Mouse (Mus musculus): Measurements from ENCODE around the gene Cyp4b1. TPM values are rescaled to one million over a fixed set of nuclear protein-coding genes. Genes with fewer than 3 reads are reported as not detected.
"Not testable (repeated sequence)": the region's sequence is repeated elsewhere in the genome, so short reads cannot be mapped to it uniquely, and the experiment has no call there.

The Cyp4b1 gene
- 0.11 and 0.27 TPM in 2 replicates for polyA plus RNA-seq (2012; rRNA removed)

DNA sequence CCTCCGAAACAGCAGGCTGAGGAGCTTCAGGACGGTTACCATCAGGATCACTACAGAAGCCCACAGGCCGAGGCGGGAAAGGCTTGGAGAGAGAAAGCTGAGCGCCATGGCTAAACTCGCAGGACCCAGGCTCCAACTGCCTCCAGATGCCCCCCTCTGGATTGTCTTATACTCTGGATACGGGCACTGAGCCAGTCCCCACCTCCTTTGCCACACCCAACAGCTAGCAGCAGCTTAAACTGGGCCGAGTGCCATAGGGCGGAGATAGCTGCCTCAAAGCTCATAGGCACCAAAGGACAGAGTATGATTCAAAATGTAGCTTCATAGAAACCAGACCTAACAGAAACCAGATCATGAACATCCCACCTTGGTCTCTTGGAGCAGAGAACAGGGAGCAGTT, at the start of gene Cyp4b1:
Cyp4b1 (minus strand) TSS at position 144 of the 400 bp plus-strand sequence.
- H3K4me3 ChIP-seq (replicated peaks; ENCODE audit: insufficient read depth, low read depth, low read length) = no peak within 1 kb of the TSS
- TF ChIP-seq POLR2A (IDR thresholded peaks at IDR 0.05; ENCODE audit: borderline replicate concordance, insufficient read depth, low read length) (no peak), CTCF (IDR thresholded peaks at IDR 0.05; ENCODE audit: borderline replicate concordance, insufficient read depth, low read depth, low read length) (no peak)
- WGBS = 45% methylated on average over 9 of the region's 9 CpGs
- no peaks in the 10 kb centered on the region; the same call in 1 of the 2 replicates for H3K27me3 ChIP-seq (ENCODE audit: control insufficient read depth, insufficient read depth, low read length)
- no peaks in the 10 kb centered on the region for H3K4me1 ChIP-seq (ENCODE audit: control insufficient read depth, insufficient read depth, low read length)
- no peak for DNase-seq
- no peak within 1 kb of the TSS for H3K27ac ChIP-seq (ENCODE audit: insufficient read depth, low read length)

DNA sequence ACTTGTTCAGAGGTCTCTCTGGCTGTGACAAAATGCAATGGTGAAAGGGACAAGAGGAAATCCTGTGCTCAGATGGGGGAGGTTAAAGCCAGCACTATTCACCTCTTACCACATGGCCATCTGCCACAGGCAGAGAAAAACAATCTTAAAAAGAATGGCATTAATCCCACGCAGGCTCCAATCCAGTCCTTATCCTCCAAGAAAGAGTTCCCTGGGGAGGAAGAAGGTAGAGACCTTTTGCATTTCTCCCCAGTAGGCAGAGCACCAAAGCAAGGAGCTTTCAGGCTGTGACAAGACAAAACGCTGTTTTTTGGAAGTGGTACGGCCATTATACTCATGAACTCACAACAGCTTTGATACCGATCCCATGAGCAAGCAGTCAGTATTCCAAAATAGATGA, 38.8 kb upstream of the Cyp4b1 start:
- no peak overlapping the region for H3K4me3 ChIP-seq (replicated peaks; ENCODE audit: insufficient read depth, low read depth, low read length)
- no peak for DNase-seq
- H3K27me3 ChIP-seq (ENCODE audit: control insufficient read depth, insufficient read depth, low read length) = no peaks in the 10 kb centered on the region
- H3K27ac ChIP-seq (ENCODE audit: insufficient read depth, low read length) = no peak overlapping the region
- 44% methylated on average over 4 of the region's 4 CpGs for WGBS
- H3K4me1 ChIP-seq (ENCODE audit: control insufficient read depth, insufficient read depth, low read length) = no peaks in the 10 kb centered on the region
- TF ChIP-seq CTCF (IDR thresholded peaks at IDR 0.05; ENCODE audit: borderline replicate concordance, insufficient read depth, low read depth, low read length) = no peak
- TF ChIP-seq POLR2A (IDR thresholded peaks at IDR 0.05; ENCODE audit: borderline replicate concordance, insufficient read depth, low read length) = no peak

DNA sequence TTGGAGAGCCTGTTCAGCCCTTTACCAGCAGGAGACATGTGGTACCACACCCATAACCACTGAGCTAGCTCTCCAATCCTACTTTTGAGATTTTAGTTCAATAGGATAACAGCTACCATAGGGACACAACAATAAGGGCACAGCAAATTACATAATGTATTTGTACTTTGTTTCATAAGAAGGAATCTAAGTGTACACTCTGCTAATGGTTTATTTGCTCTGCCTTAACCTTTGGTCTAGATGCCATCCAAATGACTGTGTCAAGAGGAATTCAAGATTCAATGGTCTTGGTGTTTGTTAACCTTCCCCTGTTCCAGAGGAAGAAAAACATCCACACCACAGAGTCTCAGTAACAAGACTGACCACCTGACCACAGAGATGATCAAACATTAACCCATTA, 11.7 kb upstream of the Cyp4b1 start:
- no peak overlapping the region for H3K4me3 ChIP-seq (replicated peaks; ENCODE audit: insufficient read depth, low read depth, low read length)
- no peaks in the 10 kb centered on the region for H3K4me1 ChIP-seq (ENCODE audit: control insufficient read depth, insufficient read depth, low read length)
- H3K27me3 ChIP-seq (ENCODE audit: control insufficient read depth, insufficient read depth, low read length) = no peaks in the 10 kb centered on the region
- H3K27ac ChIP-seq (ENCODE audit: insufficient read depth, low read length) = no peak overlapping the region
- TF ChIP-seq POLR2A (IDR thresholded peaks at IDR 0.05; ENCODE audit: borderline replicate concordance, insufficient read depth, low read length) = no peak
- TF ChIP-seq CTCF (IDR thresholded peaks at IDR 0.05; ENCODE audit: borderline replicate concordance, insufficient read depth, low read depth, low read length) = no peak
- no peak for DNase-seq

DNA sequence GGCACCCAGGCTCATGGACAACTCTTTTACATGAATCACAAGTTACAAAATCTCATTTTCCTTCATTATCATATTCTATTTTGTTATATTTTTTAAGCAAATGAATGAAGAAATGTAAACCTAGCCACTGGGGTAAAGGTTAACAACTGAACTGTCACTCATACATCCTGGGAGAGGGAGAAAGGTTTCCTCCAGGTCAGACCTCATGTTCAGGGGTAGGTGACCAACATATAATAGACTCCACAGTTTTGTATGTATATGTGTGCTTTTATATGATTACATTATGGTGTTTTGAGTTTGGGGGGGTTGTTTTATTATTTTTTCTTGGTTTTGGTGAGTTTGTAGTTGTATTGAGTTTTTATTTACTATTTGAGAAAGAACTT, 10.3 kb upstream of the Cyp4b1 start:
- DNase-seq = no peak
- no peak for TF ChIP-seq CTCF (IDR thresholded peaks at IDR 0.05; ENCODE audit: borderline replicate concordance, insufficient read depth, low read depth, low read length)
- no peak for TF ChIP-seq POLR2A (IDR thresholded peaks at IDR 0.05; ENCODE audit: borderline replicate concordance, insufficient read depth, low read length)
- no peaks in the 10 kb centered on the region for H3K4me1 ChIP-seq (ENCODE audit: control insufficient read depth, insufficient read depth, low read length)
- H3K4me3 ChIP-seq (replicated peaks; ENCODE audit: insufficient read depth, low read depth, low read length) = no peak overlapping the region
- H3K27me3 ChIP-seq (ENCODE audit: control insufficient read depth, insufficient read depth, low read length) = no peaks in the 10 kb centered on the region
- H3K27ac ChIP-seq (ENCODE audit: insufficient read depth, low read length) = no peak overlapping the region

DNA sequence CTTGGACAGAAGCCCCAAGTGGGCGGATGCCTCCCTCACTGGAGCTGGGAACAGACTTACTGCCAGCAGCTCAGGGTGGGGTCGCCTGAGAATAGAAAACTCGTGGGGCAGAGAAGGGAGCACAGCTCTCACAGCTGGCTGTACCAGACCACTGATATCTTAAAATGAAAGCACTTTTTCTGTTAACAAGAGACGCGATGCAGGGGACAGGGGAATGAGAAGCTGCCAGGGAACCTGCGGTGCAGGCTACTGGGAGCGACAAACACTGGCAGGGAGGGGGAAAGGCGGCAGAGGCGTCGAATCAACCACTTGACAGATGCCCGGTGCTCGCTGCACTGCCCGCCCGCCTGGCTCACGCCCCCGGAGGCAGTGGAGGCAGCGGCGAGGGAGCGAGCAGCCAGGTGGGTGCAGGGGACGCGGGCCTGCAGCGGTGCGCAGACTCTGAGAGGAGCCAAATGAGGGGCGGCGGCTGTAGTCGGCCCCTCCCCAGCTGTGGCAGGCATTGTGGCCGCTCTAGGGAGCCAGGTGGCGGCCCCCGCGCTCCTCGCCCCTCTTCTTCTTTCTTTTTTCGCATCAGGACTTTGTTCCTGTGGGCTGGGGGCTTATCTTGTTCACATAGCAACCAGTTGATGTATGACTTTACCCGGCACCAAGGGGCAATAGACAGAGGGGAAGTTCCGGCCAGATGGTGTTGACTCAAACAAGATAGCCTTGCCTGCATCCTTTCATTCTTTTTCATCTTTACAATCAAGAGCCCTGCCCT, 9.8 kb upstream of the Cyp4b1 start:
- H3K27ac ChIP-seq (ENCODE audit: insufficient read depth, low read length) = no peak overlapping the region
- no peak for DNase-seq
- no peaks in the 10 kb centered on the region for H3K4me1 ChIP-seq (ENCODE audit: control insufficient read depth, insufficient read depth, low read length)
- WGBS = 1% methylated on average over 34 of the region's 34 CpGs
- H3K4me3 ChIP-seq (replicated peaks; ENCODE audit: insufficient read depth, low read depth, low read length) = no peak overlapping the region
- TF ChIP-seq CTCF (IDR thresholded peaks at IDR 0.05; ENCODE audit: borderline replicate concordance, insufficient read depth, low read depth, low read length) (no peak), POLR2A (IDR thresholded peaks at IDR 0.05; ENCODE audit: borderline replicate concordance, insufficient read depth, low read length) (no peak)
- no peaks in the 10 kb centered on the region for H3K27me3 ChIP-seq (ENCODE audit: control insufficient read depth, insufficient read depth, low read length)

DNA sequence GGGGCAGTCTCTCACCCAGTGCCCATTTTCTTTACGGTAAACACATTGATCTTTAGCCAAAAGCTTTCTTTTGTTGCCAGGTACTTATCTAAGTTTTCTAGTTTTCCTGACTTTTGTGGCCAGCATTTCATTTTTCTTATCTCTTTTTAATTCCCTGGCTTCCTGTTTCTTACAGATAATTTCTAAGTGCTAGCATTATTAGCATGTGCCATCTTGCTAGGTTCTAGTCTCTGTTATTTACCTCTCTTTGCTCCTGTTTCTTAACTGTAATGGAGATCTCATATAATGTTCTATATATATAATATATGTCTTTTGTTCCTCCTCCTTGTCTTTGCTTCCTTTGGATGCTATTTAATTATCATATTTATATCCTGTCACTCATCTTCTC, 9.0 kb upstream of the Cyp4b1 start:
- H3K27me3 ChIP-seq (ENCODE audit: control insufficient read depth, insufficient read depth, low read length); H3K27ac ChIP-seq (ENCODE audit: insufficient read depth, low read length); DNase-seq; H3K4me3 ChIP-seq (replicated peaks; ENCODE audit: insufficient read depth, low read depth, low read length); H3K4me1 ChIP-seq (ENCODE audit: control insufficient read depth, insufficient read depth, low read length): not testable (repeated sequence)
- WGBS = 76% methylated on average over 1 of the region's 1 CpGs

DNA sequence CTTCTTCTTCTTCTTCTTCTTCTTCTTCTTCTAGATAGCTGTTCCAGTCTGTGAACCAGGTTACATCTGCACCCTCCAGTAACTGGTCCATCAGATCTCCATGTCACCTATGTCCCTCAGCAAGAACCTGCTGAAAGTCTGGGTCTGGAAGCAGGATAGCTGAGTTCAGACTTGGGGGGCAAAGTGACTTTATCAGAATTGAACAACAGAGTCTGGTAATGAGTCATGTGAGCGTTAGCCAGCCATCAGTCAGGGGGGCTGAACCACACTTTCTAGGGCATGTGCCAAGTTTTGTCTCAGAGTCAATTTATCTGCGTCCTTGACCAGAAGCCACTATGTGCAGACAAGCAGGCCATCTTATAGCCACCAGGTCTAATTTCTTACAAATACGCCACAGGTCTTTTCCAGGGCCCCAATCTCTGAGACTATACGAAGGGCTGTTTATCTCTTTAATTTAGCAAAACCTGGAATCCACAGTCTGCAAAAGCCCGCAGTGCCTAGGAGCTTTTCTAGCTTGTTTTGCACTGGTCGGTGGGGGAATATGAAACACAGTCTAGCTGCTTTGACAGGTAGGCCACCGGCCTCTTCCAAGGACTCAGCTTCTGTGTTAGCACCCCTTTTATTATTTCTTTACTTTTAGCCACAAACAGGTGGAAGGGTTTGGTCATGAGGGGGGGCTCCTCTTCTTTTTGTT, 8.5 kb upstream of the Cyp4b1 start:
- 72% methylated on average over 7 of the region's 7 CpGs for WGBS
- not testable (repeated sequence) for H3K4me1 ChIP-seq (ENCODE audit: control insufficient read depth, insufficient read depth, low read length); H3K27ac ChIP-seq (ENCODE audit: insufficient read depth, low read length); H3K27me3 ChIP-seq (ENCODE audit: control insufficient read depth, insufficient read depth, low read length); H3K4me3 ChIP-seq (replicated peaks; ENCODE audit: insufficient read depth, low read depth, low read length); DNase-seq

DNA sequence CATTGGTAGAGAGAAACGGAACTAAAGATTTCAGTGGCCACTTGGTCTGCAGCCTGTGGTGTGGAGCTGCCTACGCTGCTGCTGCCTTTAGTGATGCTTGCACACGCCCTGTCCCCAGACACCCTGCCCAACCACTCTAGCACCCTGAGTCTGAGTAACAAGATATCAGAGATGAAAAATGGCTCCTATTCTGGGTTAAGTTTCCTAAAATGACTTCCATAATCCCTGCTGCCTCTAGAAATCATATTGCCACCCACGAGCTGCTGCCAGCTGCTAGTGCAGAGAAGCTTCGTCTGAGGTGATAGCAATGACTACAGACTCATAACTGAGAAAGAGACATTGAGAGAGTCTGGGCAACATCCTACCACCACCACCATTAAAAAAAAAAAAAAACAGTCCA, 3.3 kb upstream of the Cyp4b1 start:
- no peak overlapping the region for H3K27ac ChIP-seq (ENCODE audit: insufficient read depth, low read length)
- 73% methylated on average over 5 of the region's 5 CpGs for WGBS
- H3K4me1 ChIP-seq (ENCODE audit: control insufficient read depth, insufficient read depth, low read length) = no peaks in the 10 kb centered on the region
- TF ChIP-seq CTCF (IDR thresholded peaks at IDR 0.05; ENCODE audit: borderline replicate concordance, insufficient read depth, low read depth, low read length) (no peak), POLR2A (IDR thresholded peaks at IDR 0.05; ENCODE audit: borderline replicate concordance, insufficient read depth, low read length) (no peak)
- H3K4me3 ChIP-seq (replicated peaks; ENCODE audit: insufficient read depth, low read depth, low read length) = no peak overlapping the region
- no peak for DNase-seq
- no peaks in the 10 kb centered on the region for H3K27me3 ChIP-seq (ENCODE audit: control insufficient read depth, insufficient read depth, low read length)
